Mouse (Mus musculus): ENCODE results near the gene Hapln4. TPM values are rescaled to one million over a fixed set of nuclear protein-coding genes. Genes with fewer than 3 reads are reported as not detected.

The Hapln4 gene
- total and polyA plus RNA-seq, 3 experiments = 0.03 TPM; not detected in 2

- Histone ChIP-seq H3K9ac (ENCODE audit: control insufficient read depth, low read depth, low read length, poor library complexity, severe bottlenecking) (no peak overlapping the region), H3K36me3 (ENCODE audit: control insufficient read depth in 1 of 2, insufficient read depth in 2 of 2, low read length in 2 of 2) (peaks cover 0 to 13% of the 10 kb centered on the region in 2 experiments; a peak in 3 of 4 replicates), H3K9me3 (replicated peaks; ENCODE audit: insufficient read depth, low read length) (no peaks in the 10 kb centered on the region), H3K4me1 (ENCODE audit: control insufficient read depth in 1 of 2, insufficient read depth in 2 of 2, low read length in 2 of 2) (peaks cover 4 to 20% of the 10 kb centered on the region in 2 experiments), H3K27ac (ENCODE audit: control insufficient read depth, low read depth, low read length) (peak overlapping the region; percentile 15; the same call in 1 of the 2 replicates), H3K79me2 (ENCODE audit: control insufficient read depth, insufficient read depth, low read length, poor library complexity) (no peaks in the 10 kb centered on the region), H3K4me3 (ENCODE audit: control insufficient read depth in 1 of 2, insufficient read depth in 1 of 2, low read depth in 2 of 2, low read length in 2 of 2) (no peak overlapping the region), H3K27me3 (ENCODE audit: control insufficient read depth in 1 of 2, insufficient read depth in 2 of 2, low read length in 2 of 2) (no peaks in the 10 kb centered on the region)
- peak; percentile 45; the same call in 1 of the 2 replicates for TF ChIP-seq TAL1 (IDR thresholded peaks at IDR 0.05; ENCODE audit: low read length)
- no peak for TF ChIP-seq MAX (IDR thresholded peaks at IDR 0.05; ENCODE audit: low read length)
- TF ChIP-seq TBP (IDR thresholded peaks at IDR 0.05; ENCODE audit: low read depth, low read length) = no peak
- TF ChIP-seq RAD21 (IDR thresholded peaks at IDR 0.05; ENCODE audit: low read depth, low read length) = no peak
- peak; percentile 78 for TF ChIP-seq TCF12 (IDR thresholded peaks at IDR 0.05; ENCODE audit: low read depth, low read length)
- peak; percentile 78 for TF ChIP-seq ETS1 (IDR thresholded peaks at IDR 0.05; ENCODE audit: low read depth, low read length)
- TF ChIP-seq EP300 (IDR thresholded peaks at IDR 0.05; ENCODE audit: low read depth in 1 of 2, low read length in 2 of 2) = peak; percentile 60 to 81
- peak; percentile 95 for TF ChIP-seq GATA1 (IDR thresholded peaks at IDR 0.05; ENCODE audit: low read depth, low read length)
- TF ChIP-seq SIN3A (IDR thresholded peaks at IDR 0.05; ENCODE audit: low read length) = peak; percentile 65
- peak; percentile 71 for DNase-seq (ENCODE audit: low read depth, low spot score)
These were observed 9.6 kb upstream of the Hapln4 start for GRCm38 (mm10) chr8:70073682-70074081.

- DNase-seq (ENCODE audit: low read depth, low spot score) = no peak
These were observed 1.3 kb upstream of the Hapln4 start for GRCm38 (mm10) chr8:70081976-70082375.

DNA sequence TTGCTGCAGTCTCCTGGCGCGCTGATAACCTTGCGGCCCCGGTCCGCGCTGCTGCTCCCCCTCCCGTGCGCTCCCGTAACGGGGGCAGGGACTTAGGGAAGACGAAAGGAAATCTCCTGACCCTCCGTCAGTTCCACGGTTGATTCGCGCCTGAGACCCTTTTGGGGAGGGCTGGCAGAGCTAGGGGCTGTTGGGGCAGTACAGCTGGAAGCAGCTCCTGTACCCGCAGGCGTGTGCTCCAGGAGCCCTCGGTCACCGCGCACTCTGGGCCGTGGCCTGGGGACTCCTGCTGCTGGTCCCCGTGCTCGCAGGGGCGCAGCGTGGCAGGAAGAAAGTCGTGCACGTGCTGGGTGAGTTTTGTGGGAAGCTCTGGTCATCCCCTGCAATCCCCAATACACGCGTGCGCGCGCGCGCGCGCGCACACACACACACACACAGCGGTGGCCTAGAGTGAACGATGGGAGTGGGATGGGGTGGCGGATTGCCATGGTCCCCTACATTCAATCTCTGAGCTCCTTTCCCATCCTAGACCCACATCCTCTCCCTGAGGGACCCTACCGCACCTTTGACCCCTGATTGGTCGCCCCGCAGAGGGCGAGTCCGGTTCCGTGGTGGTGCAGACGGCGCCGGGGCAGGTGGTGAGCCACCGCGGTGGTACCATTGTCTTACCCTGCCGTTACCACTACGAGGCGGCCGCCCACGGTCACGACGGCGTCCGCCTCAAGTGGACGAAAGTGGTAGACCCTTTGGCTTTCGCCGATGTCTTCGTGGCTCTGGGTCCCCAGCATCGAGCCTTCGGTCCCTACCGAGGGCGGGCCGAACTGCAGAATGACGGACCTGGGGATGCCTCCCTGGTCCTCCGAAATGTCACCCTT is 1.2 kb downstream of the Hapln4 start:
- DNase-seq (ENCODE audit: low read depth, low spot score) = no peak
- no peaks in the 10 kb centered on the region for H3K27me3 ChIP-seq (ENCODE audit: control insufficient read depth in 1 of 2, insufficient read depth in 2 of 2, low read length in 2 of 2)

More at GRCm38 (mm10) chr8:70081976-70082375, 1.3 kb upstream of the Hapln4 start:
- Histone ChIP-seq H3K9ac (ENCODE audit: control insufficient read depth, low read depth, low read length, poor library complexity, severe bottlenecking) (no peak overlapping the region), H3K9me3 (replicated peaks; ENCODE audit: insufficient read depth, low read length) (no peaks in the 10 kb centered on the region), H3K36me3 (ENCODE audit: control insufficient read depth in 1 of 2, insufficient read depth in 2 of 2, low read length in 2 of 2) (no peaks in the 10 kb centered on the region), H3K4me3 (ENCODE audit: control insufficient read depth in 1 of 2, insufficient read depth in 1 of 2, low read depth in 2 of 2, low read length in 2 of 2) (no peak overlapping the region), H3K4me1 (ENCODE audit: control insufficient read depth in 1 of 2, insufficient read depth in 2 of 2, low read length in 2 of 2) (no peaks in the 10 kb centered on the region), H3K27ac (ENCODE audit: control insufficient read depth, low read depth, low read length) (no peak overlapping the region), H3K27me3 (ENCODE audit: control insufficient read depth in 1 of 2, insufficient read depth in 2 of 2, low read length in 2 of 2) (no peaks in the 10 kb centered on the region), H3K79me2 (ENCODE audit: control insufficient read depth, insufficient read depth, low read length, poor library complexity) (no peaks in the 10 kb centered on the region)
- TF ChIP-seq ZKSCAN1 (IDR thresholded peaks at IDR 0.05; ENCODE audit: low read depth, low read length) = no peak

More for the DNA sequence above, 1.2 kb downstream of the Hapln4 start:
- Histone ChIP-seq H3K36me3 (ENCODE audit: control insufficient read depth in 1 of 2, insufficient read depth in 2 of 2, low read length in 2 of 2) (no peaks in the 10 kb centered on the region), H3K4me3 (ENCODE audit: control insufficient read depth in 1 of 2, insufficient read depth in 1 of 2, low read depth in 2 of 2, low read length in 2 of 2) (no peak overlapping the region), H3K79me2 (ENCODE audit: control insufficient read depth, insufficient read depth, low read length, poor library complexity) (no peaks in the 10 kb centered on the region), H3K4me1 (ENCODE audit: control insufficient read depth in 1 of 2, insufficient read depth in 2 of 2, low read length in 2 of 2) (no peaks in the 10 kb centered on the region), H3K27ac (ENCODE audit: control insufficient read depth, low read depth, low read length) (no peak overlapping the region), H3K9me3 (replicated peaks; ENCODE audit: insufficient read depth, low read length) (no peaks in the 10 kb centered on the region), H3K9ac (ENCODE audit: control insufficient read depth, low read depth, low read length, poor library complexity, severe bottlenecking) (no peak overlapping the region)
- TF ChIP-seq USF2 (IDR thresholded peaks at IDR 0.05; ENCODE audit: borderline replicate concordance in 1 of 2, insufficient read depth in 1 of 2, low read depth in 1 of 2, low read length in 2 of 2) (no peak), NELFE (IDR thresholded peaks at IDR 0.05; ENCODE audit: low read depth, low read length) (no peak), POLR2AphosphoS5 (IDR thresholded peaks at IDR 0.05; ENCODE audit: borderline replicate concordance, low read depth, low read length) (no peak), MAX (IDR thresholded peaks at IDR 0.05; ENCODE audit: low read length) (no peak)

Measured in MEL (cell line).